Mouse (Mus musculus): ENCODE data around the gene Gmpr2.

DNA sequence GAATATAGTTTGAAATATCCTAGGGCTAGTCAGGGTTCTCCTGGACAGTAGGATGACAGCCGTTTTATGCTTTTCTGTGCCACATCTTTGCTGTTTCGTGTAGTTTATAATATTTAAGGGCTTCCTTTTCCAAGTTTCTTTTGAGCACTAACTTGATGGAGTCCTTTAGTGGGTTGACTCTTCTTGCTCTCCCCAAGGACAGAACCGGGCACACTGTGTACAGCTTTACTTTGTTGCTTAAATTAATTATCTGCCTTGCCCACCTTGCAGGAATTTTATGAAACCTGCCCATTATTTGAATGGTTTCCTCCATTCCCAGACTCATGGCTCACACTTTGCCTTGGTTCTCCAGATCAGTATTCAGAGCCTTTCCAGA, 10.4 kb downstream of the Gmpr2 start:
- TF ChIP-seq CTCF (IDR thresholded peaks at IDR 0.05; ENCODE audit: insufficient read depth, low read depth, low read length) (no peak), POLR2A (IDR thresholded peaks at IDR 0.05; ENCODE audit: insufficient read depth, low read depth, low read length) (no peak)
